Mouse (Mus musculus): ENCODE results near the gene Psmc3ip.

DNA sequence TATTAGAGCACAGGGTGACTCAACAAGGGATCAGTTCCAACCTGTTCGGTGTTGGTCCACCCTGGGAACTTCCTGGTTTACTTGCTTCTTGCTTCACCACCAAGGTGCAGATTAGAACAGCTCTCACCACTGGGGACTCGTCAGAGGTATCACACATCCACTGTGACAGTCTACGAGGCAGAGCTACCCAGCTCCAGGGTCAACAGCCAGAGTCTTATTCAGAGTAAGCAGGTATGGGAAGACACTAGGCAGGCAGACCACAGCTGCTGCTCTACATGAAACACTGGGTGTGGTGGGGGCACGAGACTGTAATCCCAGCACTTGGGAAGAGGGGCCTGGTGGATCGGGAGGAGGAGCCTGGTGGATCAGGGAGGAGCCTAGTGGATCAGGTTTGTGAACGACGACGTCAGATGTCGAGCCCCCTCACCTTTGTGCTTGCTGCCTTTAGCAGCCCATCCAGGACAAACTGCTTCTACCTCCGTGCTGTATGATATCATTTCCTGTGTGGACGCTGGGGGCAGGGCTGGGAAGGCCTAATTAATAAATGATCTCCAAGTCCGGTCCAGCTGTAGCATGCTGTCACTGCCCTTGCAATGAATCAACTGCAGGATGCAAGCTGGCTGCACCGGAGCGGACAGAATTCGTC, 43.4 kb upstream of the Psmc3ip start:
- no peak for TF ChIP-seq EP300 (IDR thresholded peaks at IDR 0.05)
- TF ChIP-seq CTCF (IDR thresholded peaks at IDR 0.05): no peak

All from lung, postnatal 0 days (tissue).